In genomic region chr3:127632531-127632930, GRCm38 (mm10) we compare ENCODE assay signal across 8 mouse cellular contexts. TPM values are rescaled to one million over a fixed set of nuclear protein-coding genes. Genes with fewer than 3 reads are reported as not detected.
DNase-seq lines count a peak whose midpoint lies in the region; ATAC-seq and TF ChIP-seq lines count a peak whose summit lies in the region.

No protein-coding gene starts in this region.

- peak overlapping the region; percentile 29 for H3K4me3 ChIP-seq in lung, embryonic 15.5 days
- peak overlapping the region; percentile 40 for H3K4me3 ChIP-seq in limb, embryonic 14.5 days (replicated peaks; ENCODE audit: low read length)
- H3K4me3 ChIP-seq in neural tube, embryonic 13.5 days: peak overlapping the region; percentile 55

- no peak for ATAC-seq in lung, embryonic 15.5 days (ENCODE audit: borderline replicate concordance, extremely low read depth, low FRiP score, low TSS enrichment)
- no peak for ATAC-seq in limb, embryonic 14.5 days (ENCODE audit: low FRiP score, low read depth)
- ATAC-seq in neural tube, embryonic 13.5 days (ENCODE audit: low read depth): peak; percentile 74

- no peak for TF ChIP-seq POLR2A in limb, embryonic 14.5 days (IDR thresholded peaks at IDR 0.05; ENCODE audit: borderline replicate concordance, extremely low read depth, insufficient read depth, insufficient read length)

- no peaks in the 10 kb centered on the region for H3K36me3 ChIP-seq in lung, embryonic 15.5 days
- no peaks in the 10 kb centered on the region for H3K36me3 ChIP-seq in limb, embryonic 14.5 days (ENCODE audit: control insufficient read depth, insufficient read depth, low read length)
- H3K36me3 ChIP-seq in neural tube, embryonic 13.5 days: no peaks in the 10 kb centered on the region

- 1% methylated on average over 31 of the region's 32 CpGs for WGBS in lung, embryonic 15.5 days
- 1% methylated on average over 25 of the region's 32 CpGs for WGBS in limb, embryonic 14.5 days
- under 1% methylated on average over 32 of the region's 32 CpGs for WGBS in neural tube, embryonic 13.5 days

- H3K27me3 ChIP-seq in lung, embryonic 15.5 days: peaks cover 94% of the 10 kb centered on the region
- peaks cover 95% of the 10 kb centered on the region for H3K27me3 ChIP-seq in limb, embryonic 14.5 days (ENCODE audit: control insufficient read depth, insufficient read depth, low read length)
- peaks cover 87% of the 10 kb centered on the region for H3K27me3 ChIP-seq in neural tube, embryonic 13.5 days

- H3K9ac ChIP-seq in lung, embryonic 15.5 days: no peak overlapping the region
- H3K9ac ChIP-seq in limb, embryonic 14.5 days (ENCODE audit: low read depth, low read length, severe bottlenecking): no peak overlapping the region
- H3K9ac ChIP-seq in neural tube, embryonic 13.5 days: peak overlapping the region; percentile 70

- no peak overlapping the region for H3K27ac ChIP-seq in lung, embryonic 15.5 days
- H3K27ac ChIP-seq in limb, embryonic 14.5 days (replicated peaks; ENCODE audit: low read depth, low read length): no peak overlapping the region
- H3K27ac ChIP-seq in neural tube, embryonic 13.5 days (replicated peaks): peak overlapping the region; percentile 79

- H3K9me3 ChIP-seq in lung, embryonic 15.5 days: no peaks in the 10 kb centered on the region
- no peaks in the 10 kb centered on the region for H3K9me3 ChIP-seq in limb, embryonic 14.5 days (ENCODE audit: control insufficient read depth, low read length)
- no peaks in the 10 kb centered on the region for H3K9me3 ChIP-seq in neural tube, embryonic 13.5 days

- peaks cover 36% of the 10 kb centered on the region for H3K4me1 ChIP-seq in lung, embryonic 15.5 days
- peaks cover 21% of the 10 kb centered on the region for H3K4me1 ChIP-seq in limb, embryonic 14.5 days (ENCODE audit: control insufficient read depth, insufficient read depth, low read length)
- peaks cover 46% of the 10 kb centered on the region for H3K4me1 ChIP-seq in neural tube, embryonic 13.5 days (replicated peaks)

- peak overlapping the region; percentile 72 for H3K4me2 ChIP-seq in lung, embryonic 15.5 days
- peak overlapping the region; percentile 66 for H3K4me2 ChIP-seq in limb, embryonic 14.5 days (replicated peaks; ENCODE audit: low read depth, low read length, severe bottlenecking)
- peak overlapping the region; percentile 92 for H3K4me2 ChIP-seq in neural tube, embryonic 13.5 days

- no peak for DNase-seq in lung, postnatal 25 days (ENCODE audit: low spot score)
- peak; percentile 88 for DNase-seq in embryo, embryonic 10.5 days (ENCODE audit: low spot score)
- DNase-seq in heart, postnatal 4 days: peak; percentile 44
- no peak for DNase-seq in limb, embryonic 14.5 days (ENCODE audit: low spot score)
- no peak for DNase-seq in frontal cortex, postnatal 25 days (ENCODE audit: low spot score in 2 of 2)
- DNase-seq in ovary, postnatal 14 days (ENCODE audit: low spot score): no peak

RNA-seq across cellular contexts. Expression of gene Neurog2, which starts 0.4 kb away (rescaled TPM):
- polyA plus RNA-seq in lung, embryonic 15.5 days (2015; fragmentation: Nextera tagmentation; extraction: Ambion mirVana): not detected in 2 replicates
- not detected for total RNA-seq in heart, postnatal 4 days (2021)
- polyA plus RNA-seq in limb, embryonic 14.5 days (2012; rRNA removed): 0.15 and 0.80 TPM in 2 replicates
- not detected in 2 replicates for polyA plus RNA-seq in limb, embryonic 14.5 days (2014; fragmentation: Nextera tagmentation; extraction: Ambion mirVana)
- 10.1 and 13.6 TPM in 2 replicates for polyA plus RNA-seq in neural tube, embryonic 13.5 days (2015; fragmentation: Nextera tagmentation; extraction: Ambion mirVana)

Comparison
In these comparisons a context has a peak if more than half of its experiments do, and no peak if none do; other contexts are left out.
1. DNase-seq: peak in embryo, embryonic 10.5 days (single experiment) and heart, postnatal 4 days (single experiment); none in lung, postnatal 25 days (single experiment), limb, embryonic 14.5 days (single experiment), frontal cortex, postnatal 25 days (0 of 2) and ovary, postnatal 14 days (single experiment).
2. Peak in every context shown above with its lines, with median percentiles within 50 percentile points of each other: H3K4me2 ChIP-seq and H3K4me3 ChIP-seq.